Mouse (Mus musculus): ENCODE results near the gene Atp8a1. TPM values are rescaled to one million over a fixed set of nuclear protein-coding genes. Genes with fewer than 3 reads are reported as not detected.

Gene Atp8a1
- polyA plus RNA-seq, 1 experiment from 2014 or later, result 68.9 TPM

GRCm38 (mm10) chr5:67688001-67688400, 159.2 kb downstream of the Atp8a1 start:
- Histone ChIP-seq H3K4me3 (ENCODE audit: low read depth, low read length) (no peak overlapping the region), H3K27ac (ENCODE audit: low read length) (no peak overlapping the region), H3K4me1 (ENCODE audit: insufficient read depth, low read depth, low read length) (no peaks in the 10 kb centered on the region), H3K4me2 (replicated peaks; ENCODE audit: low read depth, low read length) (no peak overlapping the region), H3K36me3 (ENCODE audit: insufficient read depth, low read length) (0 out of 2 replicates have a peak, but pooled peaks cover 3% of the 10 kb centered on the region), H3K9ac (replicated peaks; ENCODE audit: low read depth) (no peak overlapping the region), H3K9me3 (ENCODE audit: low read length) (no peaks in the 10 kb centered on the region), H3K27me3 (replicated peaks; ENCODE audit: insufficient read depth, low read length) (no peaks in the 10 kb centered on the region)
- ATAC-seq, result no peak
- no peak for TF ChIP-seq EP300 (IDR thresholded peaks at IDR 0.05)
- no peak for TF ChIP-seq CTCF (IDR thresholded peaks at IDR 0.05)
- 89% methylated on average over 8 of the region's 8 CpGs for WGBS
- DNase-seq (ENCODE audit: low spot score), result no peak

- no peaks in the 10 kb centered on the region for H3K27me3 ChIP-seq (replicated peaks; ENCODE audit: insufficient read depth, low read length)
- DNase-seq (ENCODE audit: low spot score) (no peak), ATAC-seq (no peak)
- no peaks in the 10 kb centered on the region for H3K4me1 ChIP-seq (ENCODE audit: insufficient read depth, low read depth, low read length)
- no peak overlapping the region for H3K27ac ChIP-seq (ENCODE audit: low read length)
- no peak overlapping the region for H3K4me3 ChIP-seq (ENCODE audit: low read depth, low read length)
- peaks cover 3% of the 10 kb centered on the region; the same call in 1 of the 2 replicates for H3K36me3 ChIP-seq (ENCODE audit: insufficient read depth, low read length)
- H3K9ac ChIP-seq (replicated peaks; ENCODE audit: low read depth), result no peak overlapping the region
- WGBS, result 86% methylated on average over 7 of the region's 7 CpGs
- TF ChIP-seq CTCF (IDR thresholded peaks at IDR 0.05) (no peak), EP300 (IDR thresholded peaks at IDR 0.05) (no peak)
- H3K4me2 ChIP-seq (replicated peaks; ENCODE audit: low read depth, low read length), result no peak overlapping the region
- H3K9me3 ChIP-seq (ENCODE audit: low read length), result no peaks in the 10 kb centered on the region
Measured at GRCm38 (mm10) chr5:67685906-67686305, 161.3 kb downstream of the Atp8a1 start.

GRCm38 (mm10) chr5:67685461-67685860, 161.8 kb downstream of the Atp8a1 start:
- Histone ChIP-seq H3K9me3 (ENCODE audit: low read length) (no peaks in the 10 kb centered on the region), H3K36me3 (ENCODE audit: insufficient read depth, low read length) (peaks cover 3% of the 10 kb centered on the region; the same call in 1 of the 2 replicates), H3K27ac (ENCODE audit: low read length) (no peak overlapping the region), H3K4me2 (replicated peaks; ENCODE audit: low read depth, low read length) (no peak overlapping the region), H3K4me1 (ENCODE audit: insufficient read depth, low read depth, low read length) (no peaks in the 10 kb centered on the region), H3K4me3 (ENCODE audit: low read depth, low read length) (no peak overlapping the region), H3K27me3 (replicated peaks; ENCODE audit: insufficient read depth, low read length) (no peaks in the 10 kb centered on the region), H3K9ac (replicated peaks; ENCODE audit: low read depth) (no peak overlapping the region)
- 44% methylated on average over 5 of the region's 5 CpGs for WGBS
- DNase-seq (ENCODE audit: low spot score), result no peak
- TF ChIP-seq CTCF (IDR thresholded peaks at IDR 0.05) (no peak), EP300 (IDR thresholded peaks at IDR 0.05) (no peak)
- no peak for ATAC-seq

- Histone ChIP-seq H3K36me3 (ENCODE audit: insufficient read depth, low read length) (no peaks in the 10 kb centered on the region; the same call in 1 of the 2 replicates), H3K4me1 (ENCODE audit: insufficient read depth, low read depth, low read length) (no peaks in the 10 kb centered on the region), H3K4me2 (replicated peaks; ENCODE audit: low read depth, low read length) (no peak overlapping the region), H3K9me3 (ENCODE audit: low read length) (no peaks in the 10 kb centered on the region), H3K9ac (replicated peaks; ENCODE audit: low read depth) (no peak overlapping the region), H3K27ac (ENCODE audit: low read length) (no peak overlapping the region), H3K4me3 (ENCODE audit: low read depth, low read length) (no peak overlapping the region), H3K27me3 (replicated peaks; ENCODE audit: insufficient read depth, low read length) (no peaks in the 10 kb centered on the region)
- no peak for DNase-seq (ENCODE audit: low spot score)
- ATAC-seq, result no peak
- 53% methylated on average over 3 of the region's 3 CpGs for WGBS
- TF ChIP-seq CTCF (IDR thresholded peaks at IDR 0.05) (no peak), EP300 (IDR thresholded peaks at IDR 0.05) (no peak)
Measured at GRCm38 (mm10) chr5:67678819-67679218, 168.4 kb downstream of the Atp8a1 start.

- H3K9ac ChIP-seq (replicated peaks; ENCODE audit: low read depth), result no peak overlapping the region
- H3K4me3 ChIP-seq (ENCODE audit: low read depth, low read length), result no peak overlapping the region
- TF ChIP-seq EP300 (IDR thresholded peaks at IDR 0.05), result no peak
- TF ChIP-seq CTCF (IDR thresholded peaks at IDR 0.05), result no peak
- no peaks in the 10 kb centered on the region for H3K36me3 ChIP-seq (ENCODE audit: insufficient read depth, low read length)
- ATAC-seq (no peak), DNase-seq (ENCODE audit: low spot score) (no peak)
- H3K4me2 ChIP-seq (replicated peaks; ENCODE audit: low read depth, low read length), result no peak overlapping the region
- H3K27me3 ChIP-seq (replicated peaks; ENCODE audit: insufficient read depth, low read length), result no peaks in the 10 kb centered on the region
- 70% methylated on average over 4 of the region's 4 CpGs for WGBS
- no peaks in the 10 kb centered on the region for H3K4me1 ChIP-seq (ENCODE audit: insufficient read depth, low read depth, low read length)
- H3K27ac ChIP-seq (ENCODE audit: low read length), result no peak overlapping the region
- H3K9me3 ChIP-seq (ENCODE audit: low read length), result no peaks in the 10 kb centered on the region
Measured at GRCm38 (mm10) chr5:67673008-67673407, 174.2 kb downstream of the Atp8a1 start.

- no peak for DNase-seq (ENCODE audit: low spot score)
- Histone ChIP-seq H3K9ac (replicated peaks; ENCODE audit: low read depth) (no peak overlapping the region), H3K27me3 (replicated peaks; ENCODE audit: insufficient read depth, low read length) (no peaks in the 10 kb centered on the region), H3K4me1 (ENCODE audit: insufficient read depth, low read depth, low read length) (no peaks in the 10 kb centered on the region), H3K27ac (ENCODE audit: low read length) (no peak overlapping the region), H3K4me3 (ENCODE audit: low read depth, low read length) (no peak overlapping the region), H3K4me2 (replicated peaks; ENCODE audit: low read depth, low read length) (no peak overlapping the region), H3K9me3 (ENCODE audit: low read length) (no peaks in the 10 kb centered on the region), H3K36me3 (ENCODE audit: insufficient read depth, low read length) (no peaks in the 10 kb centered on the region)
- no peak for ATAC-seq
- 68% methylated on average over 6 of the region's 6 CpGs for WGBS
- TF ChIP-seq CTCF (IDR thresholded peaks at IDR 0.05), result no peak
- no peak for TF ChIP-seq EP300 (IDR thresholded peaks at IDR 0.05)
Measured at GRCm38 (mm10) chr5:67670158-67670557, 177.1 kb downstream of the Atp8a1 start.

GRCm38 (mm10) chr5:67669436-67669896, 177.8 kb downstream of the Atp8a1 start:
- DNase-seq (ENCODE audit: low spot score) (peak; percentile 28), ATAC-seq (peak; percentile 46; the same call in 1 of the 2 replicates)
- peak overlapping the region; percentile 33; the same call in 1 of the 2 replicates for H3K4me2 ChIP-seq (replicated peaks; ENCODE audit: low read depth, low read length)

More at GRCm38 (mm10) chr5:67669436-67669896, 177.8 kb downstream of the Atp8a1 start:
- no peak overlapping the region for H3K27ac ChIP-seq (ENCODE audit: low read length)
- H3K4me3 ChIP-seq (ENCODE audit: low read depth, low read length), result no peak overlapping the region
- H3K4me1 ChIP-seq (ENCODE audit: insufficient read depth, low read depth, low read length), result no peaks in the 10 kb centered on the region
- H3K36me3 ChIP-seq (ENCODE audit: insufficient read depth, low read length), result no peaks in the 10 kb centered on the region
- no peak for TF ChIP-seq CTCF (IDR thresholded peaks at IDR 0.05)
- no peak for TF ChIP-seq EP300 (IDR thresholded peaks at IDR 0.05)
- no peak overlapping the region for H3K9ac ChIP-seq (replicated peaks; ENCODE audit: low read depth)
- no peaks in the 10 kb centered on the region for H3K27me3 ChIP-seq (replicated peaks; ENCODE audit: insufficient read depth, low read length)
- WGBS, result 42% methylated on average over 13 of the region's 13 CpGs
- no peaks in the 10 kb centered on the region for H3K9me3 ChIP-seq (ENCODE audit: low read length)

Data from lung, postnatal 0 days (tissue).